Mouse (Mus musculus): ENCODE measurements around the gene Mpdz. TPM values are rescaled to one million over a fixed set of nuclear protein-coding genes. Genes with fewer than 3 reads are reported as not detected.

The Mpdz gene
- total and polyA plus RNA-seq, 2 experiments from 2014 or later, result 9.2 to 38.4 TPM

- WGBS, result 79% methylated on average over 4 of the region's 4 CpGs
- Histone ChIP-seq H3K36me3 (replicated peaks; ENCODE audit: control insufficient read depth, insufficient read depth, low read length) (no peaks in the 10 kb centered on the region), H3K27ac (ENCODE audit: low read depth) (no peak overlapping the region), H3K9me3 (replicated peaks; ENCODE audit: control insufficient read depth, low read length) (no peaks in the 10 kb centered on the region), H3K4me2 (ENCODE audit: low read depth, low read length) (no peak overlapping the region), H3K4me1 (ENCODE audit: control insufficient read depth, insufficient read depth) (peaks cover 3% of the 10 kb centered on the region), H3K4me3 (ENCODE audit: low read depth, low read length) (no peak overlapping the region), H3K27me3 (ENCODE audit: control insufficient read depth, insufficient read depth, low read length) (no peaks in the 10 kb centered on the region), H3K9ac (replicated peaks; ENCODE audit: low read depth, low read length) (no peak overlapping the region)
- TF ChIP-seq EP300 (IDR thresholded peaks at IDR 0.05; ENCODE audit: low read depth), result no peak
- no peak for TF ChIP-seq CTCF (IDR thresholded peaks at IDR 0.05; ENCODE audit: low read depth)
- ATAC-seq (ENCODE audit: insufficient read depth, low read depth), result no peak
- DNase-seq (ENCODE audit: low spot score), result no peak
Measured at GRCm38 (mm10) chr4:81466821-81467220, 24.2 kb upstream of the Mpdz start.

- DNase-seq (ENCODE audit: low spot score) (no peak), ATAC-seq (ENCODE audit: insufficient read depth, low read depth) (no peak)
- H3K36me3 ChIP-seq (replicated peaks; ENCODE audit: control insufficient read depth, insufficient read depth, low read length), result no peaks in the 10 kb centered on the region
- H3K9ac ChIP-seq (replicated peaks; ENCODE audit: low read depth, low read length), result no peak overlapping the region
- peaks cover 3% of the 10 kb centered on the region for H3K4me1 ChIP-seq (ENCODE audit: control insufficient read depth, insufficient read depth)
- no peak for TF ChIP-seq EP300 (IDR thresholded peaks at IDR 0.05; ENCODE audit: low read depth)
- TF ChIP-seq CTCF (IDR thresholded peaks at IDR 0.05; ENCODE audit: low read depth), result no peak
- no peaks in the 10 kb centered on the region for H3K27me3 ChIP-seq (ENCODE audit: control insufficient read depth, insufficient read depth, low read length)
- H3K9me3 ChIP-seq (replicated peaks; ENCODE audit: control insufficient read depth, low read length), result no peaks in the 10 kb centered on the region
- WGBS, result 82% methylated on average over 3 of the region's 3 CpGs
- H3K4me2 ChIP-seq (ENCODE audit: low read depth, low read length), result no peak overlapping the region
- H3K4me3 ChIP-seq (ENCODE audit: low read depth, low read length), result no peak overlapping the region
- no peak overlapping the region for H3K27ac ChIP-seq (ENCODE audit: low read depth)
Measured at GRCm38 (mm10) chr4:81465172-81465571, 22.6 kb upstream of the Mpdz start.

- ATAC-seq (ENCODE audit: insufficient read depth, low read depth) (no peak), DNase-seq (ENCODE audit: low spot score) (no peak)
- Histone ChIP-seq H3K4me1 (ENCODE audit: control insufficient read depth, insufficient read depth) (peaks cover 3% of the 10 kb centered on the region), H3K27ac (ENCODE audit: low read depth) (no peak overlapping the region), H3K9ac (replicated peaks; ENCODE audit: low read depth, low read length) (no peak overlapping the region), H3K27me3 (ENCODE audit: control insufficient read depth, insufficient read depth, low read length) (no peaks in the 10 kb centered on the region), H3K4me2 (ENCODE audit: low read depth, low read length) (no peak overlapping the region), H3K4me3 (ENCODE audit: low read depth, low read length) (no peak overlapping the region), H3K36me3 (replicated peaks; ENCODE audit: control insufficient read depth, insufficient read depth, low read length) (no peaks in the 10 kb centered on the region), H3K9me3 (replicated peaks; ENCODE audit: control insufficient read depth, low read length) (no peaks in the 10 kb centered on the region)
- no peak for TF ChIP-seq CTCF (IDR thresholded peaks at IDR 0.05; ENCODE audit: low read depth)
- 33% methylated on average over 4 of the region's 4 CpGs for WGBS
Measured at GRCm38 (mm10) chr4:81462253-81462652, 19.6 kb upstream of the Mpdz start.

GRCm38 (mm10) chr4:81458921-81459320 lies 16.3 kb upstream of the Mpdz start:
- no peak for ATAC-seq (ENCODE audit: insufficient read depth, low read depth)
- no peak overlapping the region for H3K4me3 ChIP-seq (ENCODE audit: low read depth, low read length)
- WGBS, result 71% methylated on average over 1 of the region's 1 CpGs

GRCm38 (mm10) chr4:81453806-81454205 lies 11.2 kb upstream of the Mpdz start:
- no peak overlapping the region for H3K9ac ChIP-seq (replicated peaks; ENCODE audit: low read depth, low read length)
- WGBS, result 57% methylated on average over 3 of the region's 3 CpGs
- H3K4me2 ChIP-seq (ENCODE audit: low read depth, low read length), result no peak overlapping the region
- no peaks in the 10 kb centered on the region for H3K27me3 ChIP-seq (ENCODE audit: control insufficient read depth, insufficient read depth, low read length)
- H3K27ac ChIP-seq (ENCODE audit: low read depth), result no peak overlapping the region
- TF ChIP-seq CTCF (IDR thresholded peaks at IDR 0.05; ENCODE audit: low read depth), result no peak
- TF ChIP-seq EP300 (IDR thresholded peaks at IDR 0.05; ENCODE audit: low read depth), result no peak
- ATAC-seq (ENCODE audit: insufficient read depth, low read depth) (no peak), DNase-seq (ENCODE audit: low spot score) (no peak)
- no peaks in the 10 kb centered on the region for H3K4me1 ChIP-seq (ENCODE audit: control insufficient read depth, insufficient read depth)
- H3K4me3 ChIP-seq (ENCODE audit: low read depth, low read length), result no peak overlapping the region
- H3K9me3 ChIP-seq (replicated peaks; ENCODE audit: control insufficient read depth, low read length), result no peaks in the 10 kb centered on the region
- H3K36me3 ChIP-seq (replicated peaks; ENCODE audit: control insufficient read depth, insufficient read depth, low read length), result no peaks in the 10 kb centered on the region

More at GRCm38 (mm10) chr4:81458921-81459320, 16.3 kb upstream of the Mpdz start:
- no peaks in the 10 kb centered on the region for H3K9me3 ChIP-seq (replicated peaks; ENCODE audit: control insufficient read depth, low read length)
- no peak for DNase-seq (ENCODE audit: low spot score)
- TF ChIP-seq CTCF (IDR thresholded peaks at IDR 0.05; ENCODE audit: low read depth) (no peak), EP300 (IDR thresholded peaks at IDR 0.05; ENCODE audit: low read depth) (no peak)
- peaks cover 3% of the 10 kb centered on the region for H3K4me1 ChIP-seq (ENCODE audit: control insufficient read depth, insufficient read depth)
- H3K9ac ChIP-seq (replicated peaks; ENCODE audit: low read depth, low read length), result no peak overlapping the region
- H3K27ac ChIP-seq (ENCODE audit: low read depth), result no peak overlapping the region
- no peak overlapping the region for H3K4me2 ChIP-seq (ENCODE audit: low read depth, low read length)
- H3K27me3 ChIP-seq (ENCODE audit: control insufficient read depth, insufficient read depth, low read length), result no peaks in the 10 kb centered on the region
- H3K36me3 ChIP-seq (replicated peaks; ENCODE audit: control insufficient read depth, insufficient read depth, low read length), result no peaks in the 10 kb centered on the region

GRCm38 (mm10) chr4:81452183-81452582 lies 9.6 kb upstream of the Mpdz start:
- ATAC-seq (ENCODE audit: insufficient read depth, low read depth) (no peak), DNase-seq (ENCODE audit: low spot score) (no peak)
- no peak overlapping the region for H3K4me2 ChIP-seq (ENCODE audit: low read depth, low read length)
- no peak overlapping the region for H3K4me3 ChIP-seq (ENCODE audit: low read depth, low read length)
- WGBS, result 63% methylated on average over 2 of the region's 2 CpGs
- H3K27ac ChIP-seq (ENCODE audit: low read depth), result no peak overlapping the region
- no peaks in the 10 kb centered on the region for H3K27me3 ChIP-seq (ENCODE audit: control insufficient read depth, insufficient read depth, low read length)
- H3K36me3 ChIP-seq (replicated peaks; ENCODE audit: control insufficient read depth, insufficient read depth, low read length), result no peaks in the 10 kb centered on the region
- no peaks in the 10 kb centered on the region for H3K9me3 ChIP-seq (replicated peaks; ENCODE audit: control insufficient read depth, low read length)
- TF ChIP-seq EP300 (IDR thresholded peaks at IDR 0.05; ENCODE audit: low read depth) (no peak), CTCF (IDR thresholded peaks at IDR 0.05; ENCODE audit: low read depth) (no peak)
- H3K4me1 ChIP-seq (ENCODE audit: control insufficient read depth, insufficient read depth), result no peaks in the 10 kb centered on the region
- H3K9ac ChIP-seq (replicated peaks; ENCODE audit: low read depth, low read length), result no peak overlapping the region

All from heart, postnatal 0 days (tissue).